Mouse (Mus musculus) cerebellum, adult 2 months (tissue): ENCODE results near the gene Foxp1. TPM values are rescaled to one million over a fixed set of nuclear protein-coding genes. Genes with fewer than 3 reads are reported as not detected.

Experiments
- DNase-seq, 2 experiments: peaks; one replicate each; pipeline ENCODE4 v3.0.0; 2021
- H3K27ac ChIP-seq: fragments of 200-500 bp; 2 replicates; pipeline ENCODE4 v1.5.1; 2012; ENCODE audit warnings: low read length, control low read depth, inconsistent platforms; ENCODE audit not compliant: insufficient read depth
- H3K27me3 ChIP-seq: fragments of 200-500 bp; 2 replicates; pipeline ENCODE4 v1.6.1; 2012; ENCODE audit warnings: inconsistent platforms, mild to moderate bottlenecking, low read length, moderate library complexity; ENCODE audit not compliant: control insufficient read depth, insufficient read depth
- H3K4me1 ChIP-seq: fragments of 200-500 bp; 2 replicates; pipeline ENCODE4 v1.6.1; 2011; ENCODE audit warnings: low read length; ENCODE audit not compliant: control insufficient read depth, insufficient read depth
- H3K4me3 ChIP-seq: fragments of 200-500 bp; replicated peaks from 2 replicates; pipeline ENCODE3; 2011; ENCODE audit warnings: mild to moderate bottlenecking, low read depth, low read length, control low read depth; ENCODE audit not compliant: insufficient read depth
- CTCF ChIP-seq: fragments of 200-500 bp; IDR thresholded peaks from 2 replicates; pipeline ENCODE4 v1.5.1; 2011; ENCODE audit warnings: low read depth, mild to moderate bottlenecking, control low read depth, low read length, moderate library complexity, borderline replicate concordance; ENCODE audit not compliant: insufficient read depth
- POLR2A ChIP-seq: fragments of 200-500 bp; IDR thresholded peaks from 2 replicates; pipeline ENCODE4 v1.6.1; 2011; ENCODE audit warnings: low read length, control low read depth, borderline replicate concordance; ENCODE audit not compliant: insufficient read depth
- WGBS: fragments of 180-500 bp; shearing (Covaris S2); methylation state at CpG from one replicate; pipeline ENCODE4 v1.1.7; 2018; 5-methylcytosine and 5-hydroxymethylcytosine counted together
- polyA plus RNA-seq: library from polyadenylated mRNA; depleted of rRNA; stranded (reverse); fragments of >200 nt; gene quantifications from 2 replicates; pipeline ENCODE4 v1.2.3, GENCODE M21; 2012

Gene Foxp1
- polyA plus RNA-seq, 1 experiment: 21.0 TPM

- H3K27ac ChIP-seq: no peak overlapping the region
- no peaks in the 10 kb centered on the region for H3K27me3 ChIP-seq
- 11% methylated on average over 6 of the region's 6 CpGs for WGBS
- DNase-seq: no peak
- TF ChIP-seq POLR2A: no peak
- no peak for TF ChIP-seq CTCF
- no peak overlapping the region for H3K4me3 ChIP-seq
- H3K4me1 ChIP-seq: no peaks in the 10 kb centered on the region; the same call in 1 of the 2 replicates
These were observed 158.0 kb downstream of the Foxp1 start for GRCm38 (mm10) chr6:99364545-99364944.

DNA sequence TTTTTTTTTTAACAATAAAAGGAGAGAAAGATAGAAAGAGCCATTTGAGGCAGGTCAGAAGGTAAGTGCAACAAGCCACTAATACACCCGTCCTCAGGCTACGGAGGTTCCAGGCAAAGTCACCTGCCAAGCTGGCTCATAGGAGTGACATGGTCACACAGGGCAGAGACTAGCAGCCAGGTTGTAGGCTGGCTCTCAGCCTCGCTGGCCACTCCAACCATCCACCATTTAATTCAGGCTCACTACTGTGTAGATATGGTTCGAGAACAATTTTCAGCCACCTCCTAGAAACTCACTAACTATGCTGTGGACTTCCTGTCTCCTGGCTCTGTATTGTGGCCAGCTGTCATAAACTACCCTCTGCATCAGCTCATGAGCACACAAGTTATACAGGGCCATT lies 161.9 kb downstream of the Foxp1 start:
- no peaks in the 10 kb centered on the region for H3K27me3 ChIP-seq
- no peak overlapping the region for H3K4me3 ChIP-seq
- DNase-seq: no peak
- WGBS: 35% methylated on average over 4 of the region's 4 CpGs
- no peaks in the 10 kb centered on the region for H3K4me1 ChIP-seq
- H3K27ac ChIP-seq: no peak overlapping the region
- TF ChIP-seq POLR2A: no peak
- TF ChIP-seq CTCF: no peak

GRCm38 (mm10) chr6:99359765-99360499 lies 162.6 kb downstream of the Foxp1 start:
- no peak overlapping the region for H3K27ac ChIP-seq
- no peak for DNase-seq
- H3K4me3 ChIP-seq: no peak overlapping the region
- TF ChIP-seq POLR2A: no peak
- no peaks in the 10 kb centered on the region for H3K27me3 ChIP-seq
- WGBS: 84% methylated on average over 6 of the region's 6 CpGs
- H3K4me1 ChIP-seq: no peaks in the 10 kb centered on the region

DNA sequence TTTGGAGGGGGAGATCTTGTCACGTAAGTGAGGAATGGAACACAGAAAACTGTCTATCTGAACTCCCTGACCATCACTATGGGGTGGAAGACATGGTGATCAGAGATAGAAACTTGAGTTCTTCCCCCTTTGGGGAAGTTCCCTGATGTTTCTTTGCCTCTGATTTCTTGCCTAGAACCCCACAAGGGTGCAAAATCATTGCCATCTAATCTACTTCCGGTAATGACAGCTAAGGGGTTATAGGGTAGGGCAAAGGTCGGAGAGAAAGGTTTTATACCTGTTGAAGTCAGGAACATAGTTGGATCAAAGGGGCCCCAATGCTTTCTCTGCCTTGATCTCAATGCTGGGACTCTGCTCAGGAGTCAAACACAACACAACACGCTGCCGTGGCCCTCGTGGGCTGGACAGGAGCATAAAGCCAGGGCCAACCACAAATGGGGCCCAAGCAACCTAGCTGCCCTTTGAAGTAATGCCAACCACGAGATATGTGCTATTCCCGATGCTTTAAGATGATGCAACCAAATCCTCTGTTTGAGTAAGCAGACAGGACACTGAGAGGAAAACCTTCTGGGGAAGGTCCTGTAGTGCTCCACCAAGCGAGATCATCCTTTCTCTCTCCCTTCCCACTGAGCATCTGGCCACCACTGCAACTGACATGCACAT lies 163.4 kb downstream of the Foxp1 start:
- 92% methylated on average over 9 of the region's 9 CpGs for WGBS
- H3K4me3 ChIP-seq: no peak overlapping the region
- no peaks in the 10 kb centered on the region for H3K4me1 ChIP-seq
- no peak for DNase-seq
- H3K27ac ChIP-seq: no peak overlapping the region
- H3K27me3 ChIP-seq: no peaks in the 10 kb centered on the region
- TF ChIP-seq CTCF (no peak), POLR2A (no peak)

DNA sequence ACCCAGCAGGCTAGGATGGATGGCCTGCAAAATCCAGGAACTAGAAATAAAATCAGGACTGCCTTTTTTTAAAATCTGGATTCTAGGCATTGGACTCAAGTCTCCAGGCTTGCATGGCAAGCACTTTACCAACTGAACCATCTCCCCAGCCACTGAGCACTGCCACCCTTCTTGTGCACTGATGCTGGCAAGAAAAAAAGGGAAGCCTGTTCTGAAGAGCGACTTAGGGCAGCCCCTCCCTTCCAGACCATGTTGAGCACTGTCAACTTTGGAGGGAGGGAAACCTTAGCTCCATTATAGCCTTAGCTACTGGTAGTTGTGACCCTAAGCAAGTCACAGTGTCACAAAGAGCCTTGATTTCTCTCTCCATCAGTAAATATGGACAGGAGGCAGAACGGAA lies 164.6 kb downstream of the Foxp1 start:
- no peak for TF ChIP-seq POLR2A
- no peak for TF ChIP-seq CTCF
- DNase-seq: no peak
- 86% methylated on average over 2 of the region's 2 CpGs for WGBS
- Histone ChIP-seq H3K27ac (no peak overlapping the region), H3K4me3 (no peak overlapping the region), H3K4me1 (no peaks in the 10 kb centered on the region), H3K27me3 (no peaks in the 10 kb centered on the region)

DNA sequence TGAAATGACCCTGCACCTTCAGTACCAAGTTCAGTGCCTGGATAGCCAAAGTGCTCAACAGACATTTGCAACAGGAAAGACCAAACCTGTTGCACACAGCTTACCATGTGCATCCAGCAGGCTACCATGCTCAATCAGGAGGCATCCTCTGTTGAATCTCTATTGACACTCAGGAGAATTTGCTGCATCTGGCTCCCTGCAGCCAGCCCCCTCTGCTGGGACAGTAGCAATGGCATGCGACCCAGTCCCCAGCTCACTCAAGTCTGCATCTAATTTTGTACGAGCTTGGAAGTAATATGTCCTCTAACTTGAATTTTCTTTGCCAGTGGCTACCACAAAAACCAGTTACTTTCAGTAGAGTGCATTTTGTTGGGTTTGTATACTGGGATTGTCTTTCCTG lies 168.2 kb downstream of the Foxp1 start:
- no peak for DNase-seq
- Histone ChIP-seq H3K27me3 (no peaks in the 10 kb centered on the region), H3K4me1 (no peaks in the 10 kb centered on the region), H3K27ac (no peak overlapping the region), H3K4me3 (no peak overlapping the region)
- TF ChIP-seq POLR2A (no peak), CTCF (no peak)
- 73% methylated on average over 2 of the region's 2 CpGs for WGBS

DNA sequence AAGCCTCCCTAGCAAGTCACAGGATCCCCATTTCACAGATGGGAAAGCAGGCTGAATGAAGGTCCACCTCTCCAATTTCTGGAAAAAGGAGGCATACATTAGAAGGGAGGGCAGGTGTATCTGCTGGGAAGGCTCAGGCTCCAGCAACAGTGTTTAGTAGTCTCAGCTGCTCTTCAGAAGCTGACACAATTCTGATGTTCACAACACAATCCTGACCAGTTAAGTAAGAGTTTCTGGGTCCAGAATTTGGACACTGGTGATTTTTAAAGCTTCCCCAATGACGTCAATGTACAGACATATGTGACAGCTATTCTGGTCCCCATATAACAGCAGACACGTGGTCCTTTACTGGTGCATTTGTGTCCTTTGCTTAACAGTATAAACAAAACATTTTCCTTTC lies 169.1 kb downstream of the Foxp1 start:
- Histone ChIP-seq H3K4me1 (no peaks in the 10 kb centered on the region), H3K27me3 (no peaks in the 10 kb centered on the region), H3K27ac (no peak overlapping the region), H3K4me3 (no peak overlapping the region)
- DNase-seq: no peak
- no peak for TF ChIP-seq POLR2A
- TF ChIP-seq CTCF: no peak
- WGBS: 92% methylated on average over 2 of the region's 2 CpGs

DNA sequence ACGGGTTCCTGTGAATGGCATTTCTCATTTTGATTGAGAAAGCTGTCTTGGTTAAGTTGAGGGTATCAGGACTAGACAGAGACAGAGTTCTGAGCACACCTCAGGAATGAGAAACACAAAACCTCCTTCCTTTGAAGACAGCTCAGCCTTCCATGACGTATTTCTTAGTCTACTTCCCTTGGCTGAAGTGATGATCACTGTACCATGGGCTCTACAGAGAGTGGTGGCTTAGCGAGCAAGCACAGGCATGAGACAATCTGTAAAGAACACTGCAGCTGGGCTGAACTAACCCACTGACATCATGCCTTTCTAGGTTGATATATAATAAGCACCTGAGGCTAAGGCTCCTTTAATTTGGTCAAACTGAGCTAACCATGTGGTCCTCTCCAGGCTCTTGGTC lies 172.0 kb downstream of the Foxp1 start:
- WGBS: 95% methylated on average over 3 of the region's 3 CpGs
- H3K4me1 ChIP-seq: no peaks in the 10 kb centered on the region
- no peak for TF ChIP-seq POLR2A
- TF ChIP-seq CTCF: no peak
- H3K4me3 ChIP-seq: no peak overlapping the region
- H3K27ac ChIP-seq: no peak overlapping the region
- no peak for DNase-seq
- no peaks in the 10 kb centered on the region for H3K27me3 ChIP-seq
